Mouse (Mus musculus): ENCODE data around the gene Eef2kmt.
A peak's percentile ranks its signal among the peaks of the same experiment; 100 is the strongest.

Gene Eef2kmt

DNA sequence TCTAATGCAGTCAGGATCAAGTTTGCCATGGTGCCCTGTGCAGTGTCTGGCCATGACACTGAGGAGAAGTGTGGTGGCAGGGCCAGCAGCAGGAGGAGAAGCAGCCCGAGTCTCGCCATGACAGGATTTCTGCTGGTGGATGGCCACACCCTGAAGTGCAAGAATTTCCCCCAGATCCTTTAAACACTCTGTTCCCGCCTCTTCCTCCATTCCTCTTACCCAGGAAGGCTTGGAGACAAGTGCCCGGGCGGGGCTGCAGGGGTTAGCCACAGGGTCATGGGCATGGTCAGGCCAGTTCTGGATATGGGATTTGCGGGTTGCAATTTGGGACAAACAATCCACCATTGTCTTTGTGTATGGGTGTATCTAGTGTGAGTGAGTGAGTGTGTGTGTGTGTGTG is 33.6 kb downstream of the Eef2kmt start, which contains the start of gene AU021092:
TSS of gene AU021092 (minus strand) at position 160 of the 400 bp plus-strand sequence.
- DNase-seq (ENCODE audit: low read depth, low spot score), result no peak

DNA sequence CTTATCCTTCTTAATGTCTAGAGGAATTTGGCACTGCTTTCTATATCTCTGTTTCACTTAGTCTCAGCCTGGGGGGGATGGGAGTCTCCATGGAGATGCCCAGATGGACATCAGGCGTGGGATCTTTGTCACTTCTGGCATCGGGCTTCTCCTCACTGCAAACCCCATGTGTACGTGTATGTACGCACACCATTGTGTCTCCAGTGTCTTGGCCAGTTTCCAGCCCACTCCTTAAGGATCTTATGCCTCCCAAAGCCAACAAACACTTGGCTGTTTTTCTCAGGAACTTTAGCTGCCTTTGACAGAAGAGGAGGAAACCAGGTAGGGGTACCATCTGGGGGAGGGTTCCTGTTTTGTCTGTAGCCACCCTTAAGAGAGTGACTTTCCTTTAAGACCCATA is 34.4 kb downstream of the Eef2kmt start:
- no peak for DNase-seq (ENCODE audit: low read depth, low spot score)

DNA sequence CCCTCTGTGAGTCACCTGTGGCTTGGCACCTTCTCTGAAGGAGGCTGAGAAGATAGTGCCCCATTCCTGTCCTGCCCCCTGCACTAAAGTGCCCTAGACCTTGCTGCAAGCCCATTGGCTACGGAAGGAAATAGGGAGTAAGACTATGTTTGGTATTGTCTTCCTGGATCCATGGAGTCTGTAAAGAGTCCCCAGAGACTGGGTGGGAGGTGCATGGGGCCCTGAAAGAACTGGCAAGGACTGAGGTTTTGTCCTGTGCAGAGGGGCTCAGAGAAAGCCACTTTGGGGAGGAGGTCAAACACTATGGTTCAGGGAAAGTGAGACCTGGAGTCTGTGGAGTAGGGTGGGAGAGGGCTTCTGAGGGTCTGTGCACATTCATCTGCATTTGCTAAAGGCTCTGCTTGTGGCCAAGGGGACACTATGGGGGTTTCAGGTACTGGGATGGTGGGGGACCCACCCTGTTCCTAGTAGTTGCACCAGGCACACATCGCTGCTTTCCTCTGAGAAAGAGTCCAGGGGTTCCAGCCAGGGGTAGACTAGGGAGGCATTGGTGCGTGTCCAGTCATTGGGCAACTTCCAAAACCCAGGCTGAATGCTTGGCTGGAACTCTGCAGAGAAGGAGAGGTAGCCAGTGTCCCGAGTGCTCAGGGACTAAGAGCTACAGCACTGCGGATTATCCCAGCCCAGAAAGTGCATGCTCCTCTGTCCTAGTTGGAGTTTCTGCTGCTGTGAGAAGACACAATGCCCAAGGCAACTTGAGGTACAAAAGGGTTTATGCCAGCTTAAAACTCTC is 38.2 kb downstream of the Eef2kmt start:
- DNase-seq (ENCODE audit: low read depth, low spot score), result no peak

- no peak for DNase-seq (ENCODE audit: low read depth, low spot score)
Observed at GRCm38 (mm10) chr16:5216686-5217085, 39.1 kb downstream of the Eef2kmt start.

DNA sequence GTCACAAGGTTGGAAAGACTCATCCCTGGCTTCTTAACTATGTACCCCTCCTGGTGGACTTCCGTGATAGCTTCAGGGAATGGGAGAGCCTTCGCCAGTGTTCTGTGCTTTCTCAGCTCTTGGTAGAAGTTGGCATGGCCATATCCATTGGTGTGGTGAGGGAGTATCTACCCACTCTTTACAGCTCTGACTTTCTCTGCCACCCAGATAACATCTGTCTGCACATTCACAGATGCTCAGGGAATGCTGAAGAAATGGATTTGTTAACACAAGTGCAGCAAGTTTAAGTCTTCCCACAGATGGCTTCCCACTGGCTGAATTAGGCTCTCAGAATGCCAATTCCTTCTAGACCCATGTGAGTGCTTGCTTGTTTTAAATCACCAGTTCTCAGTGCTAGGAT is 41.7 kb downstream of the Eef2kmt start:
- no peak for DNase-seq (ENCODE audit: low read depth, low spot score)

- DNase-seq (ENCODE audit: low read depth, low spot score), result no peak
Observed at GRCm38 (mm10) chr16:5212150-5212549, 43.6 kb downstream of the Eef2kmt start.

GRCm38 (mm10) chr16:5210365-5210764 is 45.4 kb downstream of the Eef2kmt start:
- DNase-seq (ENCODE audit: low read depth, low spot score), result no peak

GRCm38 (mm10) chr16:5206051-5206450 is 49.7 kb downstream of the Eef2kmt start:
- DNase-seq (ENCODE audit: low read depth, low spot score), result no peak

DNA sequence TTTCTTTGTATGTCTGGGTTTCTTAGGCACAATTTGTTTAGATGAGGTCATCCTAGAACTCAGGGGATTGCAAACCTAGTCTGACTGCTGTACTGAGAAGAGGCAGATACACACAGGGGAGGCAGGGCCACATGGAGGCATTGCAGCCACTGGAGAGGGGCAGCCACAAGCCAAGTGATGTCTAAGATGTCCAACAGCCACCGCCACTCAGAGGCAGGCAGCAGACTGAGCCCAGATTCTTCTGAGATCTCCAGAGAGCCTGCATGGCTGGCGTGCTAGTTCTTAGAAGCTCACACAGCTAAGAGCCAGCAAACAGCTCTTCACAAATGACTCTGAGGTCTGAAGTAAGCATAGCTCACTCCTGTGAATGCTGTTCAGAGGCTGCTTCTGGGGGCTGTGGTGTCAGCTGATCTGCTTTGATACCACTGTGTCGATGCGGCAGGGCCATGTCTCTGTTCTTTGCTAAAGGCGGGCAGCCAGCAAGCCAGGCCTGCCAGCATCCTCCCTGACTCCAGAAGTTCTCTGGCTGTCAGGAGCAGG is 50.3 kb downstream of the Eef2kmt start:
- DNase-seq (ENCODE audit: low read depth, low spot score), result no peak

GRCm38 (mm10) chr16:5203668-5204433 is 51.9 kb downstream of the Eef2kmt start, which contains the start of gene Nagpa:
Gene Nagpa, minus strand, starts transcription at chr16:5204012.
- peak; percentile 95 for DNase-seq (ENCODE audit: low read depth, low spot score)

DNA sequence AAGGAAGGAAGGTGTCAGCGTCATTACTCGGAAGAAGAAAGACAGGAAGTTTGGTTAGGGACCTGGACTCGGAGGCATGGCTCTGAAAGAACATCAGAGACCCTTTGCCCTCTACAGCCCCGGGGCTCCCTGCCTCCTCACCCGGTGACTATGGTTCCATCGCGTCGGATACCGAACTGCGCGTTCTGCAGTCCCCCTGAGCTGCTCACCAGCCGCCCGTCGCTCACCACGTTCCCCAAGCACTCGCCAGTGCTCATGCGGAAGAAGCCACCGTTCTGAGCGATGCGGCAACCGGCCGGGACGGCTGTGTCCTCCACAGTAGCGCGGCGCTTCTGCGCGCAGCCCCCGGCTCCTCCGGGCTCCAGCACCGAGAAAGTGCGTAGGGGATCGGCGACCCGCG is 52.6 kb downstream of the Eef2kmt start:
- DNase-seq (ENCODE audit: low read depth, low spot score), result peak; percentile 4

GRCm38 (mm10) chr16:5202681-5203080 is 53.1 kb downstream of the Eef2kmt start:
- DNase-seq (ENCODE audit: low read depth, low spot score), result peak; percentile 48

DNA sequence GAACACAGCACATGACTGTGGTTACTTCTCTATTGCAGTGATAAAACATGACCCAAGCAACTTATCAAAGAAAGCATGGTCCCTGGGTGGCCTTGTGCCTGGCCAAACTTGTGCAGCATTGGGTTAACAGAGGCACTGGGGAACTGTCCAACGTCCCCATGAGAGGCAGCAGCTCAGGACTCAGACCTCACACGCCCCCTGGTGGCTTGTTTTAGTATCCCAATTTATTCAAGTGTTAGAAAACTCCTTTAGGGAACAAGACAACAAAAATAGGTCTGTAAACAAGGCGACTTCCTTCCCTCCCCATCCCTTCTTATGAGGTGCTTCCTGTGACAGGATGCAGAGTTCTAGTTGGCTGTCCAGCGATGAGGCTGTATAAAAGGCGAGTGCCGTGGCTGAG is 60.7 kb downstream of the Eef2kmt start:
- peak; percentile 68 for DNase-seq (ENCODE audit: low read depth, low spot score)
